14 mouse cellular contexts compared by ENCODE assay signal in genomic region chr14:12296391-12296790, GRCm38 (mm10). TPM values are rescaled to one million over a fixed set of nuclear protein-coding genes. Genes with fewer than 3 reads are reported as not detected.
DNase-seq lines count a peak whose midpoint lies in the region; ATAC-seq lines count a peak whose summit lies in the region.
"Had no signal": no experiment of that assay in that cellular context is flagged by ENCODE, and none has a peak within 500 bp of the region (broad histone marks: within the 10 kb centered on the region; RNA-seq: fewer than 3 reads in every experiment).

No protein-coding gene starts in this region.

- H3K36me3 ChIP-seq in forebrain, embryonic 16.5 days (ENCODE audit: control insufficient read depth, insufficient read depth) = no peaks in the 10 kb centered on the region
- H3K36me3 ChIP-seq in midbrain, embryonic 13.5 days = no peaks in the 10 kb centered on the region
- H3K36me3 ChIP-seq in liver, embryonic 11.5 days (ENCODE audit: control insufficient read depth, insufficient read depth, low read length) = no peaks in the 10 kb centered on the region

- no peak overlapping the region for H3K4me2 ChIP-seq in forebrain, embryonic 16.5 days (ENCODE audit: low read length)
- no peak overlapping the region for H3K4me2 ChIP-seq in midbrain, embryonic 13.5 days (replicated peaks)
- H3K4me2 ChIP-seq in liver, embryonic 11.5 days = no peak overlapping the region
- H3K4me2 ChIP-seq: embryonic facial prominence, embryonic 15.5 days; hindbrain, embryonic 12.5 days; kidney, embryonic 15.5 days; limb, embryonic 15.5 days had no signal

- H3K4me3 ChIP-seq in forebrain, embryonic 16.5 days (replicated peaks; ENCODE audit: low read length) = no peak overlapping the region
- no peak overlapping the region for H3K4me3 ChIP-seq in midbrain, embryonic 13.5 days (replicated peaks)
- no peak overlapping the region for H3K4me3 ChIP-seq in liver, embryonic 11.5 days (ENCODE audit: low read depth, low read length)
- H3K4me3 ChIP-seq: embryonic facial prominence, embryonic 15.5 days; hindbrain, embryonic 12.5 days; kidney, embryonic 15.5 days; limb, embryonic 15.5 days had no signal

- H3K4me1 ChIP-seq in forebrain, embryonic 16.5 days (replicated peaks; ENCODE audit: control insufficient read depth, insufficient read depth, low read length) = no peaks in the 10 kb centered on the region
- no peaks in the 10 kb centered on the region for H3K4me1 ChIP-seq in midbrain, embryonic 13.5 days (replicated peaks)
- no peaks in the 10 kb centered on the region for H3K4me1 ChIP-seq in liver, embryonic 11.5 days (replicated peaks; ENCODE audit: control insufficient read depth, insufficient read depth, low read length)
- H3K4me1 ChIP-seq: embryonic facial prominence, embryonic 15.5 days; hindbrain, embryonic 12.5 days; kidney, embryonic 15.5 days; limb, embryonic 15.5 days had no signal

- H3K27ac ChIP-seq in forebrain, embryonic 16.5 days (ENCODE audit: low read length) = no peak overlapping the region
- H3K27ac ChIP-seq in midbrain, embryonic 13.5 days = no peak overlapping the region
- H3K27ac ChIP-seq in liver, embryonic 11.5 days (ENCODE audit: low read depth, low read length) = no peak overlapping the region
- H3K27ac ChIP-seq: embryonic facial prominence, embryonic 15.5 days; hindbrain, embryonic 12.5 days; kidney, embryonic 15.5 days; limb, embryonic 15.5 days had no signal

- no peaks in the 10 kb centered on the region for H3K27me3 ChIP-seq in forebrain, embryonic 16.5 days (replicated peaks; ENCODE audit: control insufficient read depth, insufficient read depth, low read length)
- no peaks in the 10 kb centered on the region for H3K27me3 ChIP-seq in midbrain, embryonic 13.5 days
- H3K27me3 ChIP-seq in liver, embryonic 11.5 days (replicated peaks; ENCODE audit: control insufficient read depth, insufficient read depth, low read length) = no peaks in the 10 kb centered on the region
- H3K27me3 ChIP-seq: embryonic facial prominence, embryonic 15.5 days; hindbrain, embryonic 12.5 days; kidney, embryonic 15.5 days; limb, embryonic 15.5 days had no signal

- H3K9me3 ChIP-seq in forebrain, embryonic 16.5 days (ENCODE audit: control insufficient read depth, low read length) = no peaks in the 10 kb centered on the region
- no peaks in the 10 kb centered on the region for H3K9me3 ChIP-seq in midbrain, embryonic 13.5 days
- H3K9me3 ChIP-seq in liver, embryonic 11.5 days (ENCODE audit: control insufficient read depth, low read length) = no peaks in the 10 kb centered on the region
- H3K9me3 ChIP-seq: embryonic facial prominence, embryonic 15.5 days; hindbrain, embryonic 12.5 days; kidney, embryonic 15.5 days; limb, embryonic 15.5 days had no signal

- H3K9ac ChIP-seq in forebrain, embryonic 16.5 days (replicated peaks; ENCODE audit: low read depth, low read length) = no peak overlapping the region
- no peak overlapping the region for H3K9ac ChIP-seq in midbrain, embryonic 13.5 days (replicated peaks)
- no peak overlapping the region for H3K9ac ChIP-seq in liver, embryonic 11.5 days (ENCODE audit: low read depth, low read length)
- H3K9ac ChIP-seq: embryonic facial prominence, embryonic 15.5 days; hindbrain, embryonic 12.5 days; kidney, embryonic 15.5 days; limb, embryonic 15.5 days had no signal

- peak; percentile 21 for DNase-seq in cerebellum, adult 9-10 months
- DNase-seq in layer of hippocampus, postnatal 10 days (ENCODE audit: low spot score in 2 of 2) = peak; percentile 17 to 35
- DNase-seq in right cerebral cortex, postnatal 10 days (ENCODE audit: low spot score in 2 of 2) = peak; percentile 79 to 88
- DNase-seq in Muller cell, postnatal 12 days (ENCODE audit: inconsistent ontology term) = no peak
- no peak for DNase-seq in liver, embryonic 11.5 days (ENCODE audit: low spot score)
- DNase-seq: lung, postnatal 10 days had no signal

- peak; percentile 57 for ATAC-seq in forebrain, embryonic 16.5 days
- ATAC-seq in midbrain, embryonic 13.5 days = no peak
- no peak for ATAC-seq in liver, embryonic 11.5 days (replicated peaks; ENCODE audit: low FRiP score)

- WGBS in forebrain, embryonic 16.5 days = 65% methylated on average over 7 of the region's 7 CpGs
- 90% methylated on average over 7 of the region's 7 CpGs for WGBS in midbrain, embryonic 13.5 days
- WGBS in liver, embryonic 11.5 days = 94% methylated on average over 7 of the region's 7 CpGs

RNA-seq across cellular contexts. Expression of gene 3830406C13Rik, which starts 12.4 kb away (rescaled TPM):
- polyA plus RNA-seq in forebrain, embryonic 16.5 days (2015; fragmentation: Nextera tagmentation; extraction: Ambion mirVana) = 46.6 and 50.5 TPM in 2 replicates
- 10 to 100 TPM; 29.0 to 43.3 TPM for total RNA-seq in layer of hippocampus, postnatal 10 days (2021)
- polyA plus RNA-seq in midbrain, embryonic 13.5 days (2015; fragmentation: Nextera tagmentation; extraction: Ambion mirVana) = 28.5 and 31.9 TPM in 2 replicates
- polyA plus RNA-seq in liver, embryonic 11.5 days (2014; fragmentation: Nextera tagmentation; extraction: Ambion mirVana) = 30.8 and 37.7 TPM in 2 replicates

RNA-seq across cellular contexts. Expression of gene Gm49355, which starts 12.6 kb away (rescaled TPM):
- polyA plus RNA-seq in forebrain, embryonic 16.5 days (2015; fragmentation: Nextera tagmentation; extraction: Ambion mirVana) = 0.25 and 0.29 TPM in 2 replicates
- not detected for total RNA-seq in layer of hippocampus, postnatal 10 days (2021)
- polyA plus RNA-seq in midbrain, embryonic 13.5 days (2015; fragmentation: Nextera tagmentation; extraction: Ambion mirVana) = 0.15 and 0.17 TPM in 2 replicates
- polyA plus RNA-seq in liver, embryonic 11.5 days (2014; fragmentation: Nextera tagmentation; extraction: Ambion mirVana) = 0.25 and 0.29 TPM in 2 replicates

RNA-seq across cellular contexts. Expression of gene Fezf2, which starts 51.6 kb away (rescaled TPM):
- polyA plus RNA-seq in forebrain, embryonic 16.5 days (2015; fragmentation: Nextera tagmentation; extraction: Ambion mirVana) = 85.1 and 93.0 TPM in 2 replicates
- 10 to 100 TPM; 50.1 to 50.7 TPM for total RNA-seq in layer of hippocampus, postnatal 10 days (2021)
- polyA plus RNA-seq in midbrain, embryonic 13.5 days (2015; fragmentation: Nextera tagmentation; extraction: Ambion mirVana) = 6.9 and 8.1 TPM in 2 replicates
- 0.11 TPM in 1 of 2 replicates, not detected in the other for polyA plus RNA-seq in liver, embryonic 11.5 days (2014; fragmentation: Nextera tagmentation; extraction: Ambion mirVana)
- total RNA-seq: gastrocnemius, postnatal 4 days had no signal
- polyA plus RNA-seq: kidney, embryonic 15.5 days; limb, embryonic 15.5 days; stomach, embryonic 14.5 days had no signal

Comparison
In these comparisons a context has a peak if more than half of its experiments do, and no peak if none do; other contexts are left out.
1. DNase-seq: peak in cerebellum, adult 9-10 months (single experiment), layer of hippocampus, postnatal 10 days (2 of 2) and right cerebral cortex, postnatal 10 days (2 of 2); none in Muller cell, postnatal 12 days (single experiment) and liver, embryonic 11.5 days (single experiment).